Mouse (Mus musculus): Measurements from ENCODE around the gene Phactr3. TPM values are rescaled to one million over a fixed set of nuclear protein-coding genes. Genes with fewer than 3 reads are reported as not detected.

Gene Phactr3
- total RNA-seq, 2 experiments from 2014 or later = 6.8 TPM; not detected in 1

DNA sequence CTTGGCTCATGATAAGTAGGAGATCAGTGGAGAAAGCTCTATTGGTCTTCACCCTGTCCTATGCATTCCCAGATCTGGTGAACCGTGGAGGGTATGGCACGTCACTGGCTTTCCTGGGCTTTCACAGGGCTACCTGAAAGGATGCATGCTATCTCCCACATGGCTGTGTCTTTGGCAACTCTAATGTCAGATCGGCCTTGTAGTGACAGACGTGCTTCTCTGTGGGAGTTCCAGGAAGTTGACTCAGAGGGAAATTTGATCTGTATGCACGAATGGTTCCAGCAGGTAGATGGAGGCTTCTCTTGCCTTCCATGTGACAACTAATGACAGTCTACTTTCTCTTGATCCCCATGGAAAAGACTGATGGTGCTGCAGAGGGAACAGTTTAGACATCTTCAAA, 65.5 kb downstream of the Phactr3 start:
- ATAC-seq (replicated peaks; ENCODE audit: low FRiP score, low TSS enrichment, poor library complexity, severe bottlenecking) = no peak

DNA sequence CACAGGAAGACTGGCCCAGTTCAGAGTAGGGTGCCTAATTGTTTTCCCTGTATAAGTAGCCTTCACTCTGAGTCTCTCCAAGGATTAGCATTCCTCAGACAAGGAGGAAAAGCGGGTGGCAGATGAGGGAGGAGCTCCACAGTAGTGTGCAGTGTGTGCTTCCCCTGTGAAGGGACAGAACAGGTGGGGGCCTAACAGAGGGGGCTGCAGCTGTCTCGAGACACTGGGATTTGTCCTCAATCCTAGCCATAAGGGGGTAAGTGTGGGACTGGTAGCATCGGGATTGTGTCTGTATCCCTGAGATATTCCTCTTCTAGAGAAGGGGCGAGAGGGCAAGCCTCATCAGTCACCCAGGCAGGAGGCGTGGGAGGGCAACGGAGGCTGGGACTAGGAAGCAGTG, 66.1 kb downstream of the Phactr3 start:
- ATAC-seq (replicated peaks; ENCODE audit: low FRiP score, low TSS enrichment, poor library complexity, severe bottlenecking) = no peak

DNA sequence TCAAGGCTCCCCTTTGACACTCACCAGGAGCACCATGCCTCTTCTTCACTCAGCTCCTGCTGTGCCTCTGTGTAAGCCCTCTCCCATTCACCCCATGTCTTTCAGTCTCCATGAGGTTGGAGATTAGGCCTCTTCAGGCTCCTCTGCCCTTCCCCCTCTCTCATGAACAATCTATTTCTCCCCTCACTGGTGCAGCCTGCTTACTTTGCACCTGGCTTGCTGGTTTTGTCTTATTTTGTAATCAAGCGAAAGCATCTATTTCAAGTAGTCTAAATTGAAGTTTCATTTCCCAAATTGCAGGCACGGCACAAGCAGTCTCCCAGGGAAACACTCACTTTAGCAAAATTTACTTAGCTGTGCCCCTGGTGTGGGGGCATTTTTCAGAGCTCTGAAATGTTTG, 70.2 kb downstream of the Phactr3 start:
- no peak for ATAC-seq (replicated peaks; ENCODE audit: low FRiP score, low TSS enrichment, poor library complexity, severe bottlenecking)

DNA sequence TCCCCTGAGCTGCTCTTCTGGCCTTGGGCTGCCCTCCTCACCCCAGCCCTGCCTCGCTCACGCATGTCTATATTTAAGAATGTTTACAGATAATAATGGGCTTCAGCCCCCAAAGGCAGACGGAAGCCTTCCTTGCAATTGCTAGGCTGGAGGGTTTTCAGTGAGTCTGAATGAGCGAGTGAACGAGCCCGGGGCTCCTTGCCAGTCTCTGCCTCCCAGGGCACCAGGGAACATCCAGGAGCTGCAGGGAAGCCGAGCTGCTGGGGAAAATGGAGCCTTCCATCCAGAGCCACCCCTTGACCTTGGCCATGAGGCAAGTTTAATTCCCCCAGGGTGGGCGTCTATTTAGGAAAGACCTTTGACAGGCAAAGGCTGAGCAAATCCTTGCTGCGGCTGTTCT, 74.1 kb downstream of the Phactr3 start:
- ATAC-seq (replicated peaks; ENCODE audit: low FRiP score, low TSS enrichment, poor library complexity, severe bottlenecking) = no peak

DNA sequence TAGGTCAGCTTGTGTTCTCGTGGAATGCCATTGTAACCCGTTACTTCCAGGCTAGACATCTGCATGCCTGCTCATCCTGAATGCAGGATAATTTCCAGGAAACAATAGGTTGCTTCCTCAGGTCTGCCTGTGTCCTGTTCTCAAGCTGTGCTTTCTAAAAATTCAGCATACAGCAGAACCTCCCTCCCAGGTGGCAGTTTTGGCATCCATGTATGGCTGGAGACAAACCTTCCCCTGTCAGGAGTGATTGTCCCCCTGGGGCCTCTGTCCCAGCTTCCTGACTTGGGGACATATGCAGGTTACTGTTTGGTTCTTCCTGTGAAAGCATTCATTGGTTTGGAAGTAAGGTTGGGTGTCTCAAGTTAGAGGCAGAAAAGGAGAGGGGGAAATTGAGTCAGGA, 74.7 kb downstream of the Phactr3 start:
- no peak for ATAC-seq (replicated peaks; ENCODE audit: low FRiP score, low TSS enrichment, poor library complexity, severe bottlenecking)

DNA sequence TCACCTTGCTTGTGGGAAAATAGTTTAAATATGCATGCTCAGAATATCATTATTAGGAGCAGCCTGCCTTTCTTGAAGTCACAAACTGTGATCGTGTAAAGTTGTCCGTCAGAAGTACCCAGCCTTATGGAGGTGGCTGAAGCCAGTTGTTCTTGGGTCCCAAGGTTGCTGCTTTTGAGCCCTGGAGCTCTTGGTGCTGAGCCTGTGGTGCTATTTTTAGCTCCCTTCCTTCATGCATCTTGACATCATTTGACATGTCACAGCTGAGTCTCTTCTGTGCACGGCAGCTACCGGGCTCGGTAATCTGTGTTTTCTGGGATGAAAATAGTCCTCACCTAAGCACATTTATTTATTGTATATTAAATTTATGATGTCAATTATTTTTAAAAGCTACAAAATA, 76.1 kb downstream of the Phactr3 start:
- ATAC-seq (replicated peaks; ENCODE audit: low FRiP score, low TSS enrichment, poor library complexity, severe bottlenecking) = no peak

DNA sequence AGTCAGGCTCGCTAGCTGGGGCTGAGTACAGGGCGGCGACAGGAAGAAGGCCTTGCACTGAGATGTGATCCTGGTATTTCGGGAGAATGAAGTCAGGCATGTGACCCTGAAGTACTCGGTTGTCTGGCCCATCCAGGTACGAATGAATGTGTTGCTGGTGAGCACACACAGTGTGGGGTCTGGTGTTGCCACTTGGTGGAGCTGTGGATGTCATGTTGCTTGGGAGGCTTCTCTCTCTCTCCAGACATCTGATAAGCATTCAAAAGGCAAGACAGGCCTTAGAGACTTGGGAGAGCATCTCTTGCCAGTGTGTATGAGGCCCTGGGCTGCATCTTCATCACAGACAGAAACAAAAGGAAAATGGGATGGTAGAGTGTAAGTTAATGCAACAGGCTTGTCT, 77.3 kb downstream of the Phactr3 start:
- no peak for ATAC-seq (replicated peaks; ENCODE audit: low FRiP score, low TSS enrichment, poor library complexity, severe bottlenecking)

DNA sequence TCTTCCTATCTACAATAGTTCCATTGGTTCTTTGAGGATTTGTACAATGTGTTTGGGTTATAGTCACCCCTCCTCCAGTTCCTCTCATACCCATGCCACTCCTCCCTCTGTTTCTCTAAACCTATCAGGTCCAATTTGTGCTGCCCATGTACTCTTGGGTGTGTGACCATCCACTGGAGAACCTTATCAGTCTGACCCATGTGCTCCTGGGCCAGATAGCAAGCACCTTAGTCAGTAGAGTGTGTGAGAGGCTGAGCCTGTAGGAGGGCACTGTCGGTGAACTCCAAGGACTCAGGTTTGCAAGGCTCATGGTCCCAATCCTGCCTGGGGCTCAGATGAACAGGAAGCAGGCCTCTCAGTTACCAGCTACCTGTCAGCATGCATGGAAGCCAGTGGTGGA, 78.8 kb downstream of the Phactr3 start:
- ATAC-seq (replicated peaks; ENCODE audit: low FRiP score, low TSS enrichment, poor library complexity, severe bottlenecking) = peak; percentile 67

DNA sequence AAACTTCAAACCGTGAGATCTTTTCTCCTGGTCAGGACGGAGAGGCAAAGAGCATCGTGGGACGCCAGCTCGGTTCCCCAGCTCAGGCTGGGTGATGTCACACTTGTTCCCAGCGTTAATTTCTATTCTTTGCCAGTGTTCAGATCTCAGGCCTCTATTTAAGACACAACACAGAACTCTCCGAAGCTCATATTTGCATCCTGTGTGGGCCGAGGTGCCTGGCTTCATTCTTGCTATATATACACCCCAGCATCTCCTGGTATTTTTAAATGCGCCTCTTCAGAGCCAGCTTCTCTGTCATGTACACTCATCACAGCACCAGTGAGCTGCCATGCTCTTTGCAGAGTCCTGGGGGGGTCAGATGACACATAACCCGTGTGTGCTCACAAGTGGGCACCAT, 85.7 kb downstream of the Phactr3 start:
- ATAC-seq (replicated peaks; ENCODE audit: low FRiP score, low TSS enrichment, poor library complexity, severe bottlenecking) = no peak

DNA sequence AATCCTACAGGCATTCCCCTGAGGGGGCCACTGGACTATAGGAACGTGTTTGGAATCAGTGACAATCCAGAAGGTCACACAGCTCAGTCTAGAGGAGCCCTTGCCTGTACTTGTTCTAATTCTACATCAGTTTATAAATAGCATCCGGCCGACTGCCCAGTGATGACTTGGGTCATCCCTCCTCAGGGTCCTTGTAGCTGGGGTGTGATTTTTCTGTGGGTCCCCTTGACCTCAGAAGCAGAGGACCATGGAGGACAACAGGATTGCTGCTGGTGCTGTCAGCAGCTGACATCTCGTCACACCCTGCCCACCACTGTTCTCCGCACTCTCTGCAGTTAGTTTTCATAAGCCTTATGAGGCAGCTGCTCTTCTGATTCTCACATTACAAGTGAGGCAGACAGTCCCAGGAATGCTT, 89.4 kb downstream of the Phactr3 start:
- ATAC-seq (replicated peaks; ENCODE audit: low FRiP score, low TSS enrichment, poor library complexity, severe bottlenecking) = no peak

DNA sequence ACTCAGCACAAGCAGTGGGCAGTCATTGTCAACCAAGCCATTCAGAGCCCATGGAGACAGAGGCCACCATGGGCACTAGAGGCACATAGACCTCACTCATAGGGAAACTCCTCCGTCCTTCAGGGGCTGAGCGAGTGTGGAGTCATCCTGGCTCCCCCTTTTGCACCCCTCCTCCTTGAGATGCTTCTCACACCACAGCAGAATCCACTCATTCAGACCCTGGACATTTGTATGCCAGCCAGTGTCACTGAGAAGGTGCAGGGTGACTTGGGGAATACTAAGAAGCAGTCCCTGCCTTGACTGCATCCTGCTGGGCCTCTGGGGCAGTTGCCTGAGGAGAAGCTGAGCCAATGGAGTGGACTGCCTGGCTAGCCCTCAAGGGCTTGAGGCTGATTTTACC, 95.1 kb downstream of the Phactr3 start:
- ATAC-seq (replicated peaks; ENCODE audit: low FRiP score, low TSS enrichment, poor library complexity, severe bottlenecking) = no peak

DNA sequence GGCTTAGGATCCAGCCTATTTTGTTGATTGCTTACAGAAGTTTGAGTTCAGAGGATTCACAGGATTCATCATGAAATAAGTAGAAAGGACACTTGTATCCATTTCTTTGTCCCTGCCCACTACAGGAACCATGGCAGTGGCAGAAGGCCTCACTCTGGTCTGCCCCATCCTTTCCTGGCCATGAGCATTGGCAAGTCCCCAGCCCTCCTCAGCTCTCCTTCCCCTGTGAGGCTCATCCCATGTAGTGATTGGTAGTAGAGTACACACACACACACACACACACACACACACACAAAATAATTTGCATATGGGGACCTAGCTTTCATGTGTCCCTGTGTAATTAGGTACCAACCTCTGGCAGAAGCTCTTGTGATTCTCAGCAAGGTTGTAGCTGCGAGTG, 95.8 kb downstream of the Phactr3 start:
- ATAC-seq (replicated peaks; ENCODE audit: low FRiP score, low TSS enrichment, poor library complexity, severe bottlenecking) = no peak

DNA sequence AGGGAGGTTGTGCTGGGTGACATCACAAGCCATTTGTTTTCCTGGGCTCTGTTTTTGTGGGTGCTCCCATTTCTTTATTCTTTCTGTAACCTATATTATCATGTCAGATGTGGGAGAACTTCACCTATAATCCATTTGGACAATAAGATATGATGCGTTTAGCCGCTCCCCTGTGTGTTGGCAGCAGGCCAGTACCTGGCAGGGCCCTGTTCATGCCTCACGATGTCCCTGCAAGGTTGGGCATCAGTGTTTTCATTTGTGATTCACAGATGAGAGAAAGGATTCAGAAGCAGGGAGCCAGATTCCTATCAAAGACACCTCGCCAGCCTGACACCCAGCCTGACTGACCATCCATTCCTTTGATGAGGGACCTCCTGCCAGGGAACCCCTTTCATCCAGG, 99.7 kb downstream of the Phactr3 start:
- no peak for ATAC-seq (replicated peaks; ENCODE audit: low FRiP score, low TSS enrichment, poor library complexity, severe bottlenecking)

DNA sequence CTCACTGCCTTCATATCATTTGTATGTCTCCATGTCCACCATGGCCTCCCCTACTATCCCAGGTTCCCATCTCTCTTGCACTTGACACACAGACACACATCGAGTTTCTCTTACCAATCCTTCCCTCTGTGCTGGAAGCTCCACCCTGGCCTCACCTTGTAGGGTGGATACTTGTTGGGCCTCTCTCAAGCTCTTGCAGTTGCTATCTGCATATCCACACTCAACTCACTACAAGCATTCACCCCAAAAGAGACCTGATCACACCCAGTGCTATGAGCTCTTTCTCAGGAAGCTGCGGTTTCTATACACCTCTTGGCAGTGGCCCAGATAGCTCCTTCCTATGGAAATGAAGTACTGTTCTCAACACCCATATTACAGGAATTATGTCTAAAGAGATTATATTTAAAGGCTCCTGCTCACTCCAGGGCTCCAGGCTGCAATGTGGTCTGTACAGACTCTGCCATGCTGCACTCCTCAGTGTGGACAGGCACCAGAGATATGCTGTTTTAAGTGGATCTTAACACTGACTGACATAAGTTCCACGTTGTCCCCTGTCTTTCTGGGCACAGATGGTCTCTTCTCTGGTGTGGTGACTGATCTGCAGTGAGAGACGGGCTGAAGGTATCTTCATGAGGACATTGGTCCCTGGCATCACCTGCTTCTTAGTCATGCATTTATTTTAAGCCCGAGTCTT, 100.8 kb downstream of the Phactr3 start:
- no peak for ATAC-seq (replicated peaks; ENCODE audit: low FRiP score, low TSS enrichment, poor library complexity, severe bottlenecking)

DNA sequence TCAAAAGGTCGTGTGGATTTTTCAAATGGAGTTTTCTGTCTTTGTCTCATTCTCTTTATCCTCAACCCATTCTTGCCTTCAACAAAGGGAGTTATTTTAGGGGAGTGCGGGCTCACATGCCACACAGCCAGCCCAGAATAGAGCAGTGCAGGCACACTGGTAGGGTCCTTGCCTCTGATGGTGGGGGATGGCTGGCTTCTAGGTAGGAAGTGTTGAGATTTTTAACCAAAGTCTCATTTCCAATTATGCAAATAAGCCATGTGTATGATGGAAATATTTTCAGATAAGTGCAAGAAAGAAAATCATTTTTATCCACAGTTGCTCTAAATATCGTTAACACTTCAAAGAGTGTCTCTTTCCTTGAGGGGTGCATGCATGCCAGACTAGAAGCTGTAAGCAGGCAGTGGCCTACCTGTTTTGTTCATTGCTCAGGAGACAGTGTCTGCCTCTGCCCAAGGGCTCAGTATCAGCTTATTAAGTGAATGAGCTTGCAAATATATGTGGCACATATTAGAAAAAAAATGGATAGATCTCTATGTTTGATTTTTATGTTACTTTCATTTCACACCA, 101.5 kb downstream of the Phactr3 start:
- no peak for ATAC-seq (replicated peaks; ENCODE audit: low FRiP score, low TSS enrichment, poor library complexity, severe bottlenecking)

DNA sequence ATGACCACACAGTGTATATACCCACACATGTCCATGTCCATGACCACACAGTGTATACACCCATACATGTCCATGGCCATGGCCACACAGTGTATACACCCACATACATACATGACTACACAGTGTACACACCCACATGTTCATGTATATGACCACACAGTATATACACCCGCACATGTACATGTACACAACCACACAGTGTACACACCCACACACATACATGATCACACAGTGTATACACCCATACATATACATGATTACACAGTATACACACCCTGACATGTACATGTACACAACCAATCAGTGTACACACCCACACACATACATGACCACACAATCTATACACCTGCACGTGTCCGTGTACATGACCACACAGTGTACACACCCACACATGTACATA, 102.2 kb downstream of the Phactr3 start:
- no peak for ATAC-seq (replicated peaks; ENCODE audit: low FRiP score, low TSS enrichment, poor library complexity, severe bottlenecking)

DNA sequence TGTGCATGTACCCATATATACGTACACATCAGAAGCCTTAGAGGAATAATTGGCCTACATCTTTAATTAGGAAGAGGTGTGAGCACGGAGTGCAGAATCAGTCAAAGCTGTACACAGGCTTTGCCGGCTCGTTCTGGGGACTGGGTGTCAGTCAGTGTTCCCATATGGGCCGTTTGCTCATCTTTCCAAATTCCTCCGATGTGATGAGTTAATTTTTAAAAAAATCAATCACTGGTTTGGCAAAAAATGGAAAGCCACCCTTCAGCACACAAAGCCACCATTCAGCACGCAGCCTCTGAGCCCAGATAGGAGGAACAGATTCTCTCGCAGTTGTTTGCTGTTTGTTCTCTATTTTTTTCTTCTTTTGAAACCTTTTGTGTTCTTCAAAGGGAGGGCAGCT, 110.5 kb downstream of the Phactr3 start:
- no peak for ATAC-seq (replicated peaks; ENCODE audit: low FRiP score, low TSS enrichment, poor library complexity, severe bottlenecking)

DNA sequence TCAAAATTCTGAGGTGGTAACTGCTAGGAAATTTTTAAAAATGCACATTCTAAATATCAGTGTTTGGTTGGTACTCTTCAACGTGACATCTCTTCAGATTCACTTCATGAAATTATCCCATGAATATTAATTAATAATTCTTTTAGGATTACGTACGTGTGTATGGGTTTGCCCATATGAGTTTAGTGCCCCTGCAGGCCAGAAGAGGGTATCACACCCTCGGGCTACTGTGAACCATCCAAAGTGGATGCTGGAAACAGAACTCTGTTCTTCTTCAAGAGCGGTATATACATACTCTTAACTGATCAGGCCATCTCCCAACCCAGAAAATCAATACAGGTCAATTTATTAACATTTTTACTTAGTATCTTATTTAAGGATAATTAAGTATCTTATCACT, 114.7 kb downstream of the Phactr3 start:
- ATAC-seq (replicated peaks; ENCODE audit: low FRiP score, low TSS enrichment, poor library complexity, severe bottlenecking) = no peak; the same call in 1 of the 2 replicates

DNA sequence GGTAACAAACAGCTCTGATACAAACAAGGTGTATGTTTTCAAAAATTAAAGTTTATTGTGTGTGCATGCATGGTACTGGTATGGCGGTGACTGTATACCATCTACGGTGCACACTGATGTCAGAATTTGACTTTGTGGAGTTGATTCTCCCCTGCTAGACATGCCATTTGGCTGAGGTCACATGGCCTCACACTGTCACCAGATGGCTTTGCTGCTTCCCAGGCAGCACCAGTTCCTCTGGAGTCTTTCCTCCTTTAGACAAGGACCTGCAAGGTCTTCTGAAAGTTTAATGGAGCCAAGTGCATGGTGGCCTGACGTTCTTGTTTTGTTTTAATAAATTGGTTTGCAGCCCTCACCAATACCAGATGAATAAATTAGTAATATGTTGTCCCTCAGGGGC, 118.3 kb downstream of the Phactr3 start:
- ATAC-seq (replicated peaks; ENCODE audit: low FRiP score, low TSS enrichment, poor library complexity, severe bottlenecking) = no peak

DNA sequence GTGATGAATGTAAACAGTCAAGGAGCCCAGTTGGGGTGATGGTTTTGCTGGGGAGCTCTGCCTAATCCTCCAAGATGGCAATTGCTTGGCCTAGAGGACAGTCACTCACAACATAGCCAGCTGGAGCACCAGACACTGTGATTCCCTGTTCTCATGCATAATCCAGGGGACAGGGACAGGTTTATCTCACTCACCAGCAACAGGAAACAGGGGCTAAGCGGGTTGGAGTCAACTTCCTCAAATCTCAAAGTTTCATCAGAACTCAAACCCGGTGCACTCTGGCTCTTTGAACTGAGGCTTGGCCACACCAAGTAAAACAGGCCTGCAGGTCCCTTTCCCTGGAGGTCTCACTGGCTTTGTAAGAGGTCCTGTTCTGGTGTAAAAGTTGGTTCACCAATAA, 119.7 kb downstream of the Phactr3 start:
- no peak for ATAC-seq (replicated peaks; ENCODE audit: low FRiP score, low TSS enrichment, poor library complexity, severe bottlenecking)

DNA sequence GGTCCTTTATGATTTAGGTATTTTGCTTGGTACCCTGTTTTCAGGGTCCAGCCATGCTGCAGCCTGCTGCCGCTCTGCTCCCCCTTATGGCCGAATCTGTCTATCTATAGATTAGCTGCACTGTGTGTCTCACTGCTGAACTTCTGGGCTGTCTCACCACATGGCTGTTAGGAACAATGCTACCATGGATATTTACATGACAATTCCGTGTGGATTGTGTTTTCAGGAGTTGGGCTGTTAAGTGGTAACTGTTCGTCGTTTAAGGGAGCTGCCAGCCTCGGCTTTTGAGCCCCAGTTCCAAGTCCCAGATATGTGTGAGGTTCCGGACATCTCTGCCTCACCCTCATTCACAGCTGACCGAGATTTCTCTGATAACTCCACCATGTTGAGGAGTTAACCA, 122.1 kb downstream of the Phactr3 start:
- ATAC-seq (replicated peaks; ENCODE audit: low FRiP score, low TSS enrichment, poor library complexity, severe bottlenecking) = no peak

DNA sequence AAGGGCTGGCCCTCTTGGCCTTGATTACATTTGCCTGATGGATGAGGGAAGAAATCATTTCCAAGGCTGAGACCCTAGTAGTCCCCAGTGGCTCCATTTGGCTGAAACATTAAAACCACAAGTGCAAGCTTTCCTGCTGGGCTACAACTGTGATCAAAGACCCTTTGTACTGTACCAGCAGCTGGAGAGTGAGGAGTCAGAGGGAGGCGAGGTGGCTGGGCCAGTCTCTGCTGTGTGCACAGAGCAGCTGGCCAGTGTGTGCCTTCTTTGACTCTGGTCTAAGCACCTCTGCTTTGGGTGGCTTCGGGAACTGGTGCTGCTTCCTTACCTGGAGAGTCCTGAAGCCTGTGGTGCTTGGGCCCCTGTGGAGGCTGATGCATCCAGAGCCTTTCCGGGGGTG, 122.6 kb downstream of the Phactr3 start:
- no peak for ATAC-seq (replicated peaks; ENCODE audit: low FRiP score, low TSS enrichment, poor library complexity, severe bottlenecking)
